Mouse (Mus musculus) heart, adult 2 months (tissue): ENCODE data around the gene Mest. TPM values are rescaled to one million over a fixed set of nuclear protein-coding genes. Genes with fewer than 3 reads are reported as not detected.

Source experiments
- DNase-seq, 2 experiments: peaks; one replicate each; pipeline ENCODE4 v3.0.0; 2021
- H3K27ac ChIP-seq: fragments of 200-600 bp; 2 replicates; pipeline ENCODE4 v1.8.1; 2022
- H3K27me3 ChIP-seq: fragments of 200-500 bp; 2 replicates; pipeline ENCODE4 v1.6.1; 2012; ENCODE audit warnings: mild to moderate bottlenecking, low read length, inconsistent platforms, mixed read lengths; ENCODE audit not compliant: control insufficient read depth, insufficient read depth
- H3K36me3 ChIP-seq: fragments of 200-500 bp; 2 replicates; pipeline ENCODE4 v1.6.1; 2012; ENCODE audit warnings: low read length, inconsistent platforms; ENCODE audit not compliant: control insufficient read depth, insufficient read depth
- H3K4me1 ChIP-seq: fragments of 200-500 bp; 2 replicates; pipeline ENCODE4 v1.6.1; 2011; ENCODE audit warnings: low read length; ENCODE audit not compliant: control insufficient read depth, insufficient read depth
- H3K4me3 ChIP-seq: fragments of 200-600 bp; 2 replicates; pipeline ENCODE4 v1.8.1; 2022
- H3K79me2 ChIP-seq: fragments of 200-500 bp; replicated peaks from 2 replicates; pipeline ENCODE4 v1.6.1; 2012; ENCODE audit warnings: mild to moderate bottlenecking, inconsistent platforms, low read length, moderate library complexity, mixed read lengths; ENCODE audit not compliant: control insufficient read depth, insufficient read depth
- H3K9ac ChIP-seq: fragments of 200-500 bp; 2 replicates; pipeline ENCODE4 v1.6.1; 2012; ENCODE audit warnings: low read depth, mild to moderate bottlenecking, control low read depth, inconsistent platforms, low read length, mixed read lengths
- CTCF ChIP-seq: fragments of 200-600 bp; IDR thresholded peaks from 2 replicates; pipeline ENCODE4 v1.8.1; 2022; ENCODE audit warnings: antibody characterized with exemption, mild to moderate bottlenecking, moderate library complexity
- EP300 ChIP-seq: fragments of 200-500 bp; IDR thresholded peaks from 2 replicates; pipeline ENCODE4 v1.6.1; 2011; ENCODE audit warnings: low read depth, low read length, control low read depth; ENCODE audit not compliant: insufficient read depth
- POLR2A ChIP-seq: fragments of 200-500 bp; IDR thresholded peaks from 2 replicates; pipeline ENCODE4 v1.6.1; 2011; ENCODE audit warnings: mild to moderate bottlenecking, low read depth, low read length, control low read depth; ENCODE audit not compliant: insufficient read depth
- WGBS: fragments of 180-500 bp; shearing (Covaris S2); methylation state at CpG from one replicate; pipeline ENCODE4 v1.1.7; 2018; 5-methylcytosine and 5-hydroxymethylcytosine counted together
- intact Hi-C: fragments of 180-260 bp; cut with DNase I; formaldehyde crosslinking; loops from one replicate; pipeline ENCODE4 v1.15.1; 2025
- polyA plus RNA-seq: library from polyadenylated mRNA; depleted of rRNA; stranded (reverse); fragments of >200 nt; gene quantifications from 2 replicates; pipeline ENCODE4 v1.2.3, GENCODE M21; 2012
- total RNA-seq, 2 experiments: library from RNA; stranded (reverse); gene quantifications; 2 replicates each; pipeline ENCODE4 v1.2.3; 2021

Mest gene
- total and polyA plus RNA-seq, 3 experiments: 6.2 to 28.1 (median 8.3) TPM

DNA sequence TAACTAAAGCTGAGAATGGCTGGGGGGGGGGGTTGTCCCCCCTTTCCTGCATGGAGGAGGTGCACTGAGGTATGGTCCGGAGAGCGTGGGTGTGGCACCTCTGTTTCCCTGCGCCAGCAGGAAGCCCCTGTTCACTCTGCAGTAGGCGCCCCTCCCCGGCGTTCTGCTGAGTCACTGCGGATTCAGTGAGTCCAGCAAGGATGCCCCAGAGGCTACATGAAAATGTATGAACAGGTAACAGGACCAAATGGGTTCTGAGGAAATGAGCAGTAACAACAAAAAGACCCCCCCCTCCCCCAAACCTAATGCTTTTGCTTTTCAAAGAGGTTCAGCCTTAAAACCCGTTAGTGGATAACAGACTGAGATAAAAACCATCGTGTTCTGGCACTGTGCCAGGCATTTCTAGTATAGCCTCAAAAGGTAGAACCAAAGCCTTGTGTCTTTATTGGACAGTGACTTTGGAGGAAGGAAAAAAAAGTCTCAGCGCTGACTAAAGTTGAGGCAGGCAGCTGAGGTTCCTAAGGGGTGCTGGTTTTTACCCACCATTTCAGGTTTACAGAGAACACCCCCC, 15.9 kb downstream of the Mest start:
- Histone ChIP-seq H3K9ac (no peak overlapping the region), H3K36me3 (no peaks in the 10 kb centered on the region), H3K79me2 (no peaks in the 10 kb centered on the region), H3K4me3 (peak overlapping the region; percentile 61), H3K27me3 (no peaks in the 10 kb centered on the region), H3K27ac (no peak overlapping the region), H3K4me1 (no peaks in the 10 kb centered on the region)
- no peak for TF ChIP-seq CTCF
- TF ChIP-seq EP300: no peak
- TF ChIP-seq POLR2A: no peak
- DNase-seq: peak; percentile 35 to 39
- WGBS: 46% methylated on average over 10 of the region's 10 CpGs
- intact Hi-C loops: no loop called here

DNA sequence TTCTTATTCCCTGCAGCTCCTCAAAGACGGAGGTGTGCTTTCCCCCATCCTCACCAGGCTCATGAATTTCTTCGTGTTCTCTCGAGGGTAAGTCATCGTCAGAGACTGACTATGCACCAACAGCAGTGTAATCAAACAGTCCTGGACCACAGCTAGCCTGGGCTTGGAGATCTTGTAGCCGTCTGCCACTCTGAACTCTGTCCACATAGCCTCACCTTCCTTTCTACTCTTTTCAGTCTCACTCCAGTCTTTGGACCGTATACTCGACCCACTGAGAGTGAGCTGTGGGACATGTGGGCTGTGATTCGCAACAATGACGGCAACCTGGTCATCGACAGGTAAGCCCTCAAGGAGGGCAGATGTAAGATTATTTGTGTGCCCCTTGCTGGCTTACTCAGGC, 21.5 kb downstream of the Mest start:
- no peaks in the 10 kb centered on the region for H3K79me2 ChIP-seq
- intact Hi-C loops: no loop called here
- H3K27me3 ChIP-seq: no peaks in the 10 kb centered on the region
- TF ChIP-seq EP300 (no peak), CTCF (no peak), POLR2A (no peak)
- 78% methylated on average over 10 of the region's 10 CpGs for WGBS
- DNase-seq: no peak
- peaks cover 5% of the 10 kb centered on the region for H3K36me3 ChIP-seq
- no peak overlapping the region for H3K27ac ChIP-seq
- no peaks in the 10 kb centered on the region for H3K4me1 ChIP-seq
- no peak overlapping the region for H3K9ac ChIP-seq
- no peak overlapping the region for H3K4me3 ChIP-seq

DNA sequence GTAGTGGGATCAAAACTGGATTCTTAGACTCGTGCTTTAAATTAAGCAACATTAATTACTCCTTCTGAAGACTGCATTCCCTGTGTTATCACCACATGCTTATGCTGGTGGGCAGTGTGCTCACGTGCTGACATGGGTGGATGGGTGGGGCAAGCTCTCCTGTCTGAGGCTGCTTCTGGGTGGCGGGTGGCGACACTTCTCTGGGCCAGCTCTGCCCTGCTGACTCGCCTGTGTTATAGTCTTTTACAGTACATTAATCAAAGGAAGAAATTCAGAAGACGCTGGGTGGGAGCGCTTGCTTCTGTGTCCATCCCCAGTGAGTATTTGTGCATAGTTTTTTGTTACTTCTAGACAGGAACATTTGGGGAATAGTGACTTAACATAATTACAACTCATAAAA, 22.2 kb downstream of the Mest start:
- 68% methylated on average over 7 of the region's 7 CpGs for WGBS
- H3K9ac ChIP-seq: no peak overlapping the region
- no peak overlapping the region for H3K27ac ChIP-seq
- no peaks in the 10 kb centered on the region for H3K27me3 ChIP-seq
- peaks cover 5% of the 10 kb centered on the region for H3K36me3 ChIP-seq
- intact Hi-C loops: no loop called here
- DNase-seq: no peak
- H3K4me3 ChIP-seq: no peak overlapping the region
- no peaks in the 10 kb centered on the region for H3K79me2 ChIP-seq
- H3K4me1 ChIP-seq: no peaks in the 10 kb centered on the region
- no peak for TF ChIP-seq CTCF
- no peak for TF ChIP-seq POLR2A
- no peak for TF ChIP-seq EP300

DNA sequence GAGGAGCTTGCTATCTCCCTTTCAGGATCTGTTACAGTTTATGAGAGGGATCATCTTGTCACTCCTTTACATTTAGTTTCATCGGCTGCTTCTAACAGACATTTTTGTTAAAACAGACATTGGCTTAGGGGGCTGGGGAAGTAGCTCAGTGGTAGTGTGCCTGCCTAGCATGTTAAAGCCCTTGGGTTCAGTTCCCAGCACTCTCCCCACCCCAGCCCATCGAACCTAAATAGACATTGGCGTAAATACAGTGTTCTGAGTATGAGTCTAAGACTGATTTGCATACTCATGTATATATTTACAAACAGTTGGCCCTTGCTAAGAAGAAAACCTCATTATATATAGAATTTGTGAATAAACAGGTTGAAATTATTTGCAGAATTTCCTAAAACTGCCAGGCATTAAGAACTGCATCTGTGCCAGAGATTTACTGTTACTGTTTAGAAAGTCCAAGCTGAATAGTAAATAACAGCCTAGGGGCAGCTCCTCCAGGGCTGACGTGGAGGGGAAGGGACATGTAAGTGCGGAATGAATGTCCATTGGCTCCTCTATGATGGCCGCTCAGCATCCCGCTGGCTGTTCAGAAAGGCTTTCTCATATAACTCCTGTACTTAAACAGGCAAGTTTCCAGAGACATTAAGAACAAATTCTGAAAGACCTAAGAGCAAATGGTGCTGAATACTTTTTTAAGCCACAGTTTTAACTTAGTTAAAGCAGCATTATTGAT, 24.4 kb downstream of the Mest start:
- Histone ChIP-seq H3K27me3 (no peaks in the 10 kb centered on the region), H3K27ac (no peak overlapping the region), H3K36me3 (peaks cover 5% of the 10 kb centered on the region), H3K9ac (no peak overlapping the region), H3K4me1 (no peaks in the 10 kb centered on the region), H3K4me3 (no peak overlapping the region), H3K79me2 (no peaks in the 10 kb centered on the region)
- 84% methylated on average over 7 of the region's 7 CpGs for WGBS
- DNase-seq: no peak
- intact Hi-C loops: no loop called here
- TF ChIP-seq EP300 (no peak), CTCF (no peak), POLR2A (no peak)

DNA sequence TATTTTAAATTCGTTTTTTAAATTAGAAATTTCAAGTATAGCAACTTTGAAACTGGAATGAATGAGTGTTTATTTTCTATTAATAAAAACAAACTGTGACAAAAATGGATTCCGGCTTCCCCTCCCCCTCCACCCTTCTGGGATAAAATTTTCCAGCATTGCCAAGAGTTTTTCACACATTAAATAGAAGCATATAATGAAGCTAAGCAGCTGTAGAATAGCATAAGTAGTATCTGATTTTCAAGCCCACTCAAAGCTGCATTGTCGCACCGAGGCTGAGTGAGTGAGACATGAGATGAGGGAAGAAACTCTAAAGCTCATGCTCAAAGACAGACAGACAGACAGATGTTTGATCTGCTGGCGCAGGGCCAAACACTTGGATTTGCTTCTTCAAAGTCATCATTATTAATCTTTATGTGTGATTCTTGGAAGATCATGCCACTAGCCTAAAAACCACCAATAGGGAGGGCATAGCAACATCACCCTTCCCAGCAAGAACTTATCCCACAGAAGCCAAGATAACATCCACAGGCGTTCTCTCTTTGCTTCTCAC, 25.1 kb downstream of the Mest start:
- Histone ChIP-seq H3K9ac (no peak overlapping the region), H3K4me3 (no peak overlapping the region), H3K27me3 (no peaks in the 10 kb centered on the region), H3K79me2 (no peaks in the 10 kb centered on the region), H3K36me3 (peaks cover 5% of the 10 kb centered on the region), H3K4me1 (no peaks in the 10 kb centered on the region), H3K27ac (no peak overlapping the region)
- DNase-seq: no peak
- TF ChIP-seq EP300 (no peak), POLR2A (no peak)
- 71% methylated on average over 6 of the region's 6 CpGs for WGBS
- intact Hi-C loops: no loop called here

DNA sequence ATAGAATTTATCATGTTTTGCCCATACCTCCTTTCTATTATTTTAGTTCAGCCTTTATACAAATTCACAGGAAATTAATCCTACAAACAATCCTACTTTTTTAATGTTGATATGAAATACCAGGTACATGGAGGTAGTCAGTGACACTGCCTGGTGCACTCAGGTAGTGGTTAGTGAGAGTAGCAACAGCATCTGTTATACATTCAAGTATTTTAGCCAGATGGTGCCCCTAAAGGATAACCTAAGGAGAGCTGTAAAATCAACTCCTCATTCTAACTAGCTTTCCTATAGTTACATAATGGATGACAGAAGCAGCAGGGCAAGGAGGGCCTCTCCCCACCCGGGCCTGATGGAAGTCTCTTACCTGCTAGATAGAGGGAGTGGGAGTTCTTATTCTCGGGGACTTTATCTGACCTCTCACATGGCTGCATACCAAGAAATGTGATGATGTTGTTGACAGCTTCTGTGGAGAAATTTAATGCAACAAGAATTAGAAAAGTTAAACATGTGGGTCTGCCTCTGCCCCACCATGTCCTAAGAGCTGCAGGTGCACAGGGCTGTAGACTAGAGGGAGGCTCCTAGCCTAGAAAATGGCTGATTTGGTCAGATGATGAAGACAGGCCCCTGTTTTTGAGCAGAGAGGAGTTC, 25.8 kb downstream of the Mest start:
- TF ChIP-seq CTCF: no peak
- no peak for TF ChIP-seq EP300
- TF ChIP-seq POLR2A: no peak
- Histone ChIP-seq H3K9ac (no peak overlapping the region), H3K4me1 (no peaks in the 10 kb centered on the region), H3K4me3 (no peak overlapping the region), H3K27ac (no peak overlapping the region), H3K79me2 (no peaks in the 10 kb centered on the region), H3K36me3 (peaks cover 5% of the 10 kb centered on the region), H3K27me3 (no peaks in the 10 kb centered on the region)
- DNase-seq: no peak
- WGBS: 36% methylated on average over 2 of the region's 2 CpGs
- intact Hi-C loops: no loop called here
